Mouse (Mus musculus) C2C12 (cell line): ENCODE data around the gene Glt1d1. TPM values are rescaled to one million over a fixed set of nuclear protein-coding genes. Genes with fewer than 3 reads are reported as not detected.
"Not testable (repeated sequence)": the region's sequence is repeated elsewhere in the genome, so short reads cannot be mapped to it uniquely, and the experiment has no call there.

Experiments
- H3K27me3 ChIP-seq: one replicate; pipeline ENCODE4 v1.6.1; 2011; ENCODE audit not compliant: control insufficient read depth, insufficient read depth, insufficient read length
- H3K36me3 ChIP-seq: one replicate; pipeline ENCODE4 v1.6.1; 2011; ENCODE audit not compliant: control insufficient read depth, insufficient read depth
- H3K4me3 ChIP-seq: one replicate; pipeline ENCODE4 v1.5.1; 2011; ENCODE audit warnings: mild to moderate bottlenecking, control low read depth; ENCODE audit not compliant: poor library complexity, insufficient read depth, severe bottlenecking
- H3K79me2 ChIP-seq: one replicate; pipeline ENCODE4 v1.6.1; 2011; ENCODE audit not compliant: control insufficient read depth, insufficient read depth
- H3K79me3 ChIP-seq: one replicate; pipeline ENCODE4 v1.6.1; 2011; ENCODE audit warnings: low read depth, control low read depth
- H3ac ChIP-seq: one replicate; pipeline ENCODE3; 2011; ENCODE audit warnings: low read depth; ENCODE audit not compliant: control insufficient read depth, insufficient read length
- CEBPB ChIP-seq: IDR thresholded peaks from one replicate; pipeline ENCODE4 v1.6.1; 2011; ENCODE audit warnings: low read depth, mild to moderate bottlenecking, control low read depth, moderate library complexity
- CTCF ChIP-seq: IDR thresholded peaks from one replicate; pipeline ENCODE4 v1.5.1; 2011; ENCODE audit not compliant: control insufficient read depth, insufficient read depth, insufficient read length
- FOSL1 ChIP-seq: IDR thresholded peaks from one replicate; pipeline ENCODE4 v1.8.0; 2011; ENCODE audit warnings: mild to moderate bottlenecking, low read length; ENCODE audit not compliant: poor library complexity, insufficient read depth, severe bottlenecking
- MAX ChIP-seq: IDR thresholded peaks from one replicate; pipeline ENCODE4 v1.6.1; 2011; ENCODE audit warnings: mild to moderate bottlenecking, control low read depth
- MYOD1 ChIP-seq: IDR thresholded peaks from one replicate; pipeline ENCODE4 v1.6.1; 2011; ENCODE audit warnings: low read depth; ENCODE audit not compliant: control insufficient read depth, insufficient read length
- MYOG ChIP-seq: IDR thresholded peaks from one replicate; pipeline ENCODE4 v1.6.1; 2011; ENCODE audit not compliant: control insufficient read depth, insufficient read length; ENCODE audit errors: extremely low read depth
- USF1 ChIP-seq: IDR thresholded peaks from one replicate; pipeline ENCODE4 v1.6.1; 2011; ENCODE audit warnings: low read depth, mild to moderate bottlenecking, control low read depth, moderate library complexity
- polyA plus RNA-seq: library from polyadenylated mRNA; unstranded; fragments of >200 nt; fragmentation: generic; extraction: Trizol; gene quantifications from one replicate; pipeline ENCODE4 v1.2.1, GENCODE M21; 2012; ENCODE audit warnings: missing spikeins

Glt1d1 gene
- polyA plus RNA-seq, 1 experiment = not detected

GRCm38 (mm10) chr5:127720591-127721379 is 88.7 kb downstream of the Glt1d1 start:
- Histone ChIP-seq H3K79me3 (no peaks in the 10 kb centered on the region), H3K36me3 (no peaks in the 10 kb centered on the region), H3ac (no peak overlapping the region), H3K79me2 (no peaks in the 10 kb centered on the region), H3K27me3 (no peaks in the 10 kb centered on the region), H3K4me3 (no peak overlapping the region)
- no peak for TF ChIP-seq USF1
- TF ChIP-seq MYOG = no peak
- no peak for TF ChIP-seq MAX
- no peak for TF ChIP-seq CEBPB
- TF ChIP-seq MYOD1 = no peak
- TF ChIP-seq CTCF = no peak
- TF ChIP-seq FOSL1 = no peak

- H3K79me2 ChIP-seq, H3ac ChIP-seq, H3K27me3 ChIP-seq, H3K4me3 ChIP-seq, H3K79me3 ChIP-seq, H3K36me3 ChIP-seq: not testable (repeated sequence)
Observed at GRCm38 (mm10) chr5:127722171-127722570, 90.1 kb downstream of the Glt1d1 start.

GRCm38 (mm10) chr5:127730351-127730750 is 98.3 kb downstream of the Glt1d1 start:
- Histone ChIP-seq H3K27me3 (no peaks in the 10 kb centered on the region), H3K79me2 (no peaks in the 10 kb centered on the region), H3K4me3 (no peak overlapping the region), H3ac (no peak overlapping the region), H3K36me3 (no peaks in the 10 kb centered on the region), H3K79me3 (no peaks in the 10 kb centered on the region)
- no peak for TF ChIP-seq MYOG
- no peak for TF ChIP-seq MAX
- TF ChIP-seq CTCF = no peak
- TF ChIP-seq CEBPB = no peak
- no peak for TF ChIP-seq MYOD1
- TF ChIP-seq FOSL1 = no peak
- no peak for TF ChIP-seq USF1

GRCm38 (mm10) chr5:127741331-127741730 is 109.3 kb downstream of the Glt1d1 start:
- Histone ChIP-seq H3K27me3 (no peaks in the 10 kb centered on the region), H3ac (no peak overlapping the region), H3K4me3 (no peak overlapping the region), H3K36me3 (no peaks in the 10 kb centered on the region), H3K79me2 (no peaks in the 10 kb centered on the region), H3K79me3 (no peaks in the 10 kb centered on the region)
- TF ChIP-seq MYOD1 (no peak), CTCF (no peak), MAX (no peak), CEBPB (no peak), USF1 (no peak), FOSL1 (no peak), MYOG (no peak)

- H3K4me3 ChIP-seq, H3K79me3 ChIP-seq, H3K79me2 ChIP-seq, H3K27me3 ChIP-seq, H3ac ChIP-seq, H3K36me3 ChIP-seq: not testable (repeated sequence)
Observed at GRCm38 (mm10) chr5:127749540-127749939, 117.5 kb downstream of the Glt1d1 start.

GRCm38 (mm10) chr5:127751262-127751975 is 119.4 kb downstream of the Glt1d1 start:
- TF ChIP-seq CEBPB (no peak), CTCF (no peak), USF1 (no peak), FOSL1 (no peak), MYOD1 (no peak), MAX (no peak), MYOG (no peak)
- no peak overlapping the region for H3K4me3 ChIP-seq
- H3K79me3 ChIP-seq = no peaks in the 10 kb centered on the region
- H3ac ChIP-seq = no peak overlapping the region
- no peaks in the 10 kb centered on the region for H3K36me3 ChIP-seq
- no peaks in the 10 kb centered on the region for H3K79me2 ChIP-seq
- no peaks in the 10 kb centered on the region for H3K27me3 ChIP-seq
